Mouse (Mus musculus) bone marrow macrophage, adult 2 months (primary cell): Measurements from ENCODE around the gene Churc1.

Experiments
- CTCF ChIP-seq: IDR thresholded peaks from 2 replicates; pipeline ENCODE4 v1.5.1; 2012; ENCODE audit warnings: low read depth, mild to moderate bottlenecking, low read length, moderate library complexity
- POLR2A ChIP-seq: IDR thresholded peaks from 2 replicates; pipeline ENCODE4 v1.6.1; 2012; ENCODE audit warnings: mild to moderate bottlenecking, low read depth, low read length, borderline replicate concordance

GRCm38 (mm10) chr12:76816720-76817119 is 51.4 kb downstream of the Churc1 start:
- TF ChIP-seq POLR2A = no peak
- TF ChIP-seq CTCF = no peak
